Mouse (Mus musculus): Measurements from ENCODE around the gene Ibtk. TPM values are rescaled to one million over a fixed set of nuclear protein-coding genes. Genes with fewer than 3 reads are reported as not detected.

The Ibtk gene
- polyA plus RNA-seq, 1 experiment from 2014 or later: 8.9 TPM

DNA sequence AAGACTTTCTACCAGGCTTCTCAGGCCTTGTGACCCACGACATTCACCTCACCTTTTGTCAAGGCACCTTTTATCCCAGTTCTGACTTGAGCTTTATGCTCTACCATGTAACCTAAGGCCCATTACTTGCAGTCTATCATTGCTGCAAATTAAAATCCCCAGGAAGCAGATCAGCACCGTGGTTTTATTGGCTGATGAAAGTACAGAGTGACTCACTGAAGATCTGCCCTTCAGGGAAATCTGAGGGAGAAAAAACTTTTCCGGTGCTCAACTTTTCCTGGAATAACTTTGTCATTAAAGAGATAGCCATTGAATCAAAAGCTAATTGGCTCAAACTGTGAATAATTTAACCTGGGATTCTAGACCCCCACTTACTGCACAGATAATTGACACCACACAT, 22.3 kb upstream of the Ibtk start:
- no peak for ATAC-seq
- no peak for TF ChIP-seq CTCF (IDR thresholded peaks at IDR 0.05; ENCODE audit: low read depth)
- no peak overlapping the region for H3K4me2 ChIP-seq (replicated peaks; ENCODE audit: low read depth)
- H3K36me3 ChIP-seq (ENCODE audit: control insufficient read depth, insufficient read depth): no peaks in the 10 kb centered on the region
- no peaks in the 10 kb centered on the region for H3K27me3 ChIP-seq (replicated peaks; ENCODE audit: control insufficient read depth, insufficient read depth, low read length)
- 57% methylated on average over 3 of the region's 3 CpGs for WGBS
- H3K27ac ChIP-seq (ENCODE audit: low read depth, low read length): no peak overlapping the region
- no peaks in the 10 kb centered on the region for H3K4me1 ChIP-seq (replicated peaks; ENCODE audit: control insufficient read depth, insufficient read depth, low read length)
- no peak overlapping the region for H3K9ac ChIP-seq (ENCODE audit: low read depth, low read length)
- H3K4me3 ChIP-seq (ENCODE audit: low read depth, low read length): no peak overlapping the region
- H3K9me3 ChIP-seq (ENCODE audit: control insufficient read depth): no peaks in the 10 kb centered on the region

- no peak for TF ChIP-seq CTCF (IDR thresholded peaks at IDR 0.05; ENCODE audit: low read depth)
- Histone ChIP-seq H3K27me3 (replicated peaks; ENCODE audit: control insufficient read depth, insufficient read depth, low read length) (no peaks in the 10 kb centered on the region), H3K9ac (ENCODE audit: low read depth, low read length) (no peak overlapping the region), H3K4me1 (replicated peaks; ENCODE audit: control insufficient read depth, insufficient read depth, low read length) (no peaks in the 10 kb centered on the region), H3K4me2 (replicated peaks; ENCODE audit: low read depth) (no peak overlapping the region), H3K27ac (ENCODE audit: low read depth, low read length) (no peak overlapping the region), H3K36me3 (ENCODE audit: control insufficient read depth, insufficient read depth) (no peaks in the 10 kb centered on the region), H3K4me3 (ENCODE audit: low read depth, low read length) (no peak overlapping the region), H3K9me3 (ENCODE audit: control insufficient read depth) (no peaks in the 10 kb centered on the region)
- WGBS: 59% methylated on average over 4 of the region's 4 CpGs
- no peak for ATAC-seq
Measured at GRCm38 (mm10) chr9:85770369-85770768, 21.2 kb upstream of the Ibtk start.

- Histone ChIP-seq H3K27me3 (replicated peaks; ENCODE audit: control insufficient read depth, insufficient read depth, low read length) (no peaks in the 10 kb centered on the region), H3K4me2 (replicated peaks; ENCODE audit: low read depth) (no peak overlapping the region), H3K4me1 (replicated peaks; ENCODE audit: control insufficient read depth, insufficient read depth, low read length) (no peaks in the 10 kb centered on the region), H3K27ac (ENCODE audit: low read depth, low read length) (no peak overlapping the region), H3K36me3 (ENCODE audit: control insufficient read depth, insufficient read depth) (no peaks in the 10 kb centered on the region), H3K9ac (ENCODE audit: low read depth, low read length) (no peak overlapping the region), H3K4me3 (ENCODE audit: low read depth, low read length) (no peak overlapping the region), H3K9me3 (ENCODE audit: control insufficient read depth) (no peaks in the 10 kb centered on the region)
- no peak for TF ChIP-seq CTCF (IDR thresholded peaks at IDR 0.05; ENCODE audit: low read depth)
- WGBS: 28% methylated on average over 12 of the region's 12 CpGs
- no peak for ATAC-seq
Measured at GRCm38 (mm10) chr9:85769057-85769789, 20.1 kb upstream of the Ibtk start.

- no peak for ATAC-seq
- Histone ChIP-seq H3K27me3 (replicated peaks; ENCODE audit: control insufficient read depth, insufficient read depth, low read length) (no peaks in the 10 kb centered on the region), H3K9ac (ENCODE audit: low read depth, low read length) (no peak overlapping the region), H3K4me3 (ENCODE audit: low read depth, low read length) (no peak overlapping the region), H3K4me1 (replicated peaks; ENCODE audit: control insufficient read depth, insufficient read depth, low read length) (no peaks in the 10 kb centered on the region), H3K4me2 (replicated peaks; ENCODE audit: low read depth) (no peak overlapping the region), H3K27ac (ENCODE audit: low read depth, low read length) (no peak overlapping the region), H3K9me3 (ENCODE audit: control insufficient read depth) (no peaks in the 10 kb centered on the region), H3K36me3 (ENCODE audit: control insufficient read depth, insufficient read depth) (no peaks in the 10 kb centered on the region)
- 81% methylated on average over 2 of the region's 2 CpGs for WGBS
- no peak for TF ChIP-seq CTCF (IDR thresholded peaks at IDR 0.05; ENCODE audit: low read depth)
Measured at GRCm38 (mm10) chr9:85767255-85767654, 18.1 kb upstream of the Ibtk start.

DNA sequence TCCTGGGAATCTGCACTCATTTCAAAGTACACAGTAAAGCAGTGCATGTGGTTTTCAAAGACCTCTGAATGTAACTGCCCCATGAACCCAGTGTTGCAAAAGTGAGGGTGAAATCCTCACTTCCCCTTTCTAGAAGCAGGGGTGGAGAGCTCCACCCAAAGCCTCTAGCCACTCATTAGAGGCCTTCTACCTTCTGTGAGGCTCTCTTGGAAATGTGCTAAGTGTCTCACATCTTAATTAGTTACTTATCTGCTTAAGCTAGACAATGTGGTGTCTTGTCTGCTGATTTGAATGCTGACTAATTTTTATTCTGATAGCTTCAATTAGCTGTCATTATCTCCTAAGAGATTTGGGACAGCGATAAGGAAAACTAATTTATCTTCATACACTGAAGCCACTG, 13.3 kb upstream of the Ibtk start:
- Histone ChIP-seq H3K4me2 (replicated peaks; ENCODE audit: low read depth) (no peak overlapping the region), H3K4me1 (replicated peaks; ENCODE audit: control insufficient read depth, insufficient read depth, low read length) (no peaks in the 10 kb centered on the region), H3K9ac (ENCODE audit: low read depth, low read length) (no peak overlapping the region), H3K27me3 (replicated peaks; ENCODE audit: control insufficient read depth, insufficient read depth, low read length) (no peaks in the 10 kb centered on the region), H3K9me3 (ENCODE audit: control insufficient read depth) (no peaks in the 10 kb centered on the region), H3K27ac (ENCODE audit: low read depth, low read length) (no peak overlapping the region), H3K4me3 (ENCODE audit: low read depth, low read length) (no peak overlapping the region), H3K36me3 (ENCODE audit: control insufficient read depth, insufficient read depth) (no peaks in the 10 kb centered on the region)
- no peak for TF ChIP-seq CTCF (IDR thresholded peaks at IDR 0.05; ENCODE audit: low read depth)
- ATAC-seq: no peak
- WGBS: 83% methylated on average over 1 of the region's 1 CpGs

- Histone ChIP-seq H3K27me3 (replicated peaks; ENCODE audit: control insufficient read depth, insufficient read depth, low read length) (no peaks in the 10 kb centered on the region), H3K4me2 (replicated peaks; ENCODE audit: low read depth) (no peak overlapping the region), H3K4me3 (ENCODE audit: low read depth, low read length) (no peak overlapping the region), H3K4me1 (replicated peaks; ENCODE audit: control insufficient read depth, insufficient read depth, low read length) (no peaks in the 10 kb centered on the region), H3K36me3 (ENCODE audit: control insufficient read depth, insufficient read depth) (no peaks in the 10 kb centered on the region), H3K9me3 (ENCODE audit: control insufficient read depth) (no peaks in the 10 kb centered on the region), H3K27ac (ENCODE audit: low read depth, low read length) (no peak overlapping the region), H3K9ac (ENCODE audit: low read depth, low read length) (no peak overlapping the region)
- no peak for TF ChIP-seq CTCF (IDR thresholded peaks at IDR 0.05; ENCODE audit: low read depth)
- WGBS: 87% methylated on average over 7 of the region's 7 CpGs
- no peak for ATAC-seq
Measured at GRCm38 (mm10) chr9:85750797-85751196, 1.7 kb upstream of the Ibtk start.
